Mouse (Mus musculus) C2C12 (cell line): Measurements from ENCODE around the gene Zfp385b.

ENCODE experiments used
- CEBPB ChIP-seq: IDR thresholded peaks from one replicate; pipeline ENCODE4 v1.6.1; 2011; ENCODE audit warnings: low read depth, mild to moderate bottlenecking, control low read depth, moderate library complexity
- CTCF ChIP-seq: IDR thresholded peaks from one replicate; pipeline ENCODE4 v1.5.1; 2011; ENCODE audit not compliant: control insufficient read depth, insufficient read depth, insufficient read length
- FOSL1 ChIP-seq: IDR thresholded peaks from one replicate; pipeline ENCODE4 v1.8.0; 2011; ENCODE audit warnings: mild to moderate bottlenecking, low read length; ENCODE audit not compliant: poor library complexity, insufficient read depth, severe bottlenecking
- MAX ChIP-seq: IDR thresholded peaks from one replicate; pipeline ENCODE4 v1.6.1; 2011; ENCODE audit warnings: mild to moderate bottlenecking, control low read depth
- MYOD1 ChIP-seq: IDR thresholded peaks from one replicate; pipeline ENCODE4 v1.6.1; 2011; ENCODE audit warnings: low read depth; ENCODE audit not compliant: control insufficient read depth, insufficient read length
- MYOG ChIP-seq: IDR thresholded peaks from one replicate; pipeline ENCODE4 v1.6.1; 2011; ENCODE audit not compliant: control insufficient read depth, insufficient read length; ENCODE audit errors: extremely low read depth
- USF1 ChIP-seq: IDR thresholded peaks from one replicate; pipeline ENCODE4 v1.6.1; 2011; ENCODE audit warnings: low read depth, mild to moderate bottlenecking, control low read depth, moderate library complexity

GRCm38 (mm10) chr2:77777781-77778180 lies 41.7 kb downstream of the Zfp385b start:
- TF ChIP-seq CTCF (no peak), USF1 (no peak), FOSL1 (no peak), MYOG (no peak), MYOD1 (no peak), CEBPB (no peak), MAX (no peak)
